Mouse (Mus musculus): ENCODE data around the gene Neurl1a. TPM values are rescaled to one million over a fixed set of nuclear protein-coding genes. Genes with fewer than 3 reads are reported as not detected.

Neurl1a gene
- polyA plus RNA-seq, 1 experiment = 0.01 TPM

- Histone ChIP-seq H3K9me3 (ENCODE audit: control insufficient read depth, low read length) (no peaks in the 10 kb centered on the region), H3K36me3 (ENCODE audit: control insufficient read depth) (peaks cover 7% of the 10 kb centered on the region; the same call in 1 of the 2 replicates), H3K27me3 (ENCODE audit: control insufficient read depth) (no peaks in the 10 kb centered on the region), H3K4me3 (replicated peaks) (no peak overlapping the region), H3K4me1 (ENCODE audit: control insufficient read depth) (no peaks in the 10 kb centered on the region)
- no peak for TF ChIP-seq TAL1 (IDR thresholded peaks at IDR 0.05; ENCODE audit: low read length)
- no peak for TF ChIP-seq GATA1 (IDR thresholded peaks at IDR 0.05; ENCODE audit: low read length)
These were observed 102.3 kb downstream of the Neurl1a start for GRCm38 (mm10) chr19:47280894-47281293.

GRCm38 (mm10) chr19:47282050-47282454 lies 103.4 kb downstream of the Neurl1a start:
- Histone ChIP-seq H3K36me3 (ENCODE audit: control insufficient read depth) (peaks cover 9% of the 10 kb centered on the region; the same call in 1 of the 2 replicates), H3K9me3 (ENCODE audit: control insufficient read depth, low read length) (no peaks in the 10 kb centered on the region), H3K27me3 (ENCODE audit: control insufficient read depth) (no peaks in the 10 kb centered on the region), H3K4me3 (replicated peaks) (no peak overlapping the region), H3K4me1 (ENCODE audit: control insufficient read depth) (no peaks in the 10 kb centered on the region)
- no peak for TF ChIP-seq GATA1 (IDR thresholded peaks at IDR 0.05; ENCODE audit: low read length)
- no peak for TF ChIP-seq TAL1 (IDR thresholded peaks at IDR 0.05; ENCODE audit: low read length)

GRCm38 (mm10) chr19:47282688-47283215 lies 104.1 kb downstream of the Neurl1a start:
- H3K4me3 ChIP-seq (replicated peaks) = no peak overlapping the region
- TF ChIP-seq GATA1 (IDR thresholded peaks at IDR 0.05; ENCODE audit: low read length) = no peak
- H3K36me3 ChIP-seq (ENCODE audit: control insufficient read depth) = peaks cover 9% of the 10 kb centered on the region; the same call in 1 of the 2 replicates
- H3K4me1 ChIP-seq (ENCODE audit: control insufficient read depth) = no peaks in the 10 kb centered on the region
- no peaks in the 10 kb centered on the region for H3K9me3 ChIP-seq (ENCODE audit: control insufficient read depth, low read length)
- H3K27me3 ChIP-seq (ENCODE audit: control insufficient read depth) = no peaks in the 10 kb centered on the region

GRCm38 (mm10) chr19:47285581-47285980 lies 107.0 kb downstream of the Neurl1a start:
- Histone ChIP-seq H3K9me3 (ENCODE audit: control insufficient read depth, low read length) (no peaks in the 10 kb centered on the region), H3K4me3 (replicated peaks) (no peak overlapping the region), H3K4me1 (ENCODE audit: control insufficient read depth) (no peaks in the 10 kb centered on the region), H3K27me3 (ENCODE audit: control insufficient read depth) (no peaks in the 10 kb centered on the region), H3K36me3 (ENCODE audit: control insufficient read depth) (peaks cover 6% of the 10 kb centered on the region; the same call in 1 of the 2 replicates)
- TF ChIP-seq TAL1 (IDR thresholded peaks at IDR 0.05; ENCODE audit: low read length) (no peak), GATA1 (IDR thresholded peaks at IDR 0.05; ENCODE audit: low read length) (no peak)

GRCm38 (mm10) chr19:47286886-47287450 lies 108.3 kb downstream of the Neurl1a start:
- TF ChIP-seq GATA1 (IDR thresholded peaks at IDR 0.05; ENCODE audit: low read length) = no peak
- no peak for TF ChIP-seq TAL1 (IDR thresholded peaks at IDR 0.05; ENCODE audit: low read length)
- Histone ChIP-seq H3K9me3 (ENCODE audit: control insufficient read depth, low read length) (no peaks in the 10 kb centered on the region), H3K36me3 (ENCODE audit: control insufficient read depth) (peaks cover 6% of the 10 kb centered on the region; the same call in 1 of the 2 replicates), H3K4me1 (ENCODE audit: control insufficient read depth) (no peaks in the 10 kb centered on the region), H3K4me3 (replicated peaks) (no peak overlapping the region), H3K27me3 (ENCODE audit: control insufficient read depth) (no peaks in the 10 kb centered on the region)

- Histone ChIP-seq H3K4me1 (ENCODE audit: control insufficient read depth) (no peaks in the 10 kb centered on the region), H3K36me3 (ENCODE audit: control insufficient read depth) (peaks cover under 1% of the 10 kb centered on the region; the same call in 1 of the 2 replicates), H3K27me3 (ENCODE audit: control insufficient read depth) (no peaks in the 10 kb centered on the region), H3K9me3 (ENCODE audit: control insufficient read depth, low read length) (no peaks in the 10 kb centered on the region), H3K4me3 (replicated peaks) (no peak overlapping the region)
- TF ChIP-seq GATA1 (IDR thresholded peaks at IDR 0.05; ENCODE audit: low read length) = no peak
- no peak for TF ChIP-seq TAL1 (IDR thresholded peaks at IDR 0.05; ENCODE audit: low read length)
These were observed 112.9 kb downstream of the Neurl1a start for GRCm38 (mm10) chr19:47291307-47292080.

GRCm38 (mm10) chr19:47292451-47292951 lies 113.9 kb downstream of the Neurl1a start:
- H3K9me3 ChIP-seq (ENCODE audit: control insufficient read depth, low read length) = no peaks in the 10 kb centered on the region
- TF ChIP-seq TAL1 (IDR thresholded peaks at IDR 0.05; ENCODE audit: low read length) (no peak), GATA1 (IDR thresholded peaks at IDR 0.05; ENCODE audit: low read length) (no peak)
- H3K4me3 ChIP-seq (replicated peaks) = no peak overlapping the region
- no peaks in the 10 kb centered on the region for H3K36me3 ChIP-seq (ENCODE audit: control insufficient read depth)
- H3K4me1 ChIP-seq (ENCODE audit: control insufficient read depth) = no peaks in the 10 kb centered on the region
- H3K27me3 ChIP-seq (ENCODE audit: control insufficient read depth) = no peaks in the 10 kb centered on the region

GRCm38 (mm10) chr19:47298100-47298499 lies 119.5 kb downstream of the Neurl1a start:
- TF ChIP-seq GATA1 (IDR thresholded peaks at IDR 0.05; ENCODE audit: low read length) (no peak), TAL1 (IDR thresholded peaks at IDR 0.05; ENCODE audit: low read length) (no peak)
- H3K27me3 ChIP-seq (ENCODE audit: control insufficient read depth) = no peaks in the 10 kb centered on the region

More at GRCm38 (mm10) chr19:47298100-47298499, 119.5 kb downstream of the Neurl1a start:
- no peak overlapping the region for H3K4me3 ChIP-seq (replicated peaks)
- H3K9me3 ChIP-seq (ENCODE audit: control insufficient read depth, low read length) = no peaks in the 10 kb centered on the region
- no peaks in the 10 kb centered on the region for H3K4me1 ChIP-seq (ENCODE audit: control insufficient read depth)
- H3K36me3 ChIP-seq (ENCODE audit: control insufficient read depth) = no peaks in the 10 kb centered on the region; the same call in 1 of the 2 replicates
